Mouse (Mus musculus) ES-E14 (cell line): ENCODE measurements around the gene Sbk2. TPM values are rescaled to one million over a fixed set of nuclear protein-coding genes. Genes with fewer than 3 reads are reported as not detected.
A peak's percentile ranks its signal among the peaks of the same experiment; 100 is the strongest.

Experiments used
- DNase-seq: peaks from one replicate; pipeline ENCODE4 v3.0.0-alpha.2; 2013; ENCODE audit warnings: low read depth, low spot score
- H3K27ac ChIP-seq: 2 replicates; pipeline ENCODE4 v1.5.1; 2012; ENCODE audit warnings: low read depth, mild to moderate bottlenecking, low read length, moderate library complexity, mixed read lengths; ENCODE audit not compliant: poor library complexity, insufficient read depth, severe bottlenecking
- H3K36me3 ChIP-seq: 2 replicates; pipeline ENCODE4 v1.6.1; 2012; ENCODE audit warnings: mild to moderate bottlenecking, low read length, moderate library complexity, mixed read lengths; ENCODE audit not compliant: control insufficient read depth, poor library complexity, insufficient read depth, severe bottlenecking
- H3K4me1 ChIP-seq, 2 experiments: fragments of 150-350 bp in 1 of 2; sonication (generic) in 1 of 2; 2 replicates each; pipeline ENCODE4 v1.6.1; 2012; ENCODE audit warnings: low read length in 2 of 2, mild to moderate bottlenecking in 1 of 2, mixed read lengths in 1 of 2; ENCODE audit not compliant: control insufficient read depth in 2 of 2, insufficient read depth in 2 of 2, poor library complexity in 1 of 2
- H3K4me3 ChIP-seq, 2 experiments: fragments of 150-350 bp in 1 of 2; sonication (generic) in 1 of 2; 2 replicates each; pipeline ENCODE4 v1.5.1; 2012; ENCODE audit warnings: low read length in 2 of 2, low read depth in 1 of 2, mild to moderate bottlenecking in 1 of 2, mixed read lengths in 1 of 2; ENCODE audit not compliant: insufficient read depth in 1 of 2, poor library complexity in 1 of 2, severe bottlenecking in 1 of 2
- H3K9ac ChIP-seq: 2 replicates; pipeline ENCODE4 v1.6.1; 2012; ENCODE audit warnings: low read depth, mild to moderate bottlenecking, low read length, mixed read lengths; ENCODE audit not compliant: poor library complexity, insufficient read depth, severe bottlenecking
- H3K9me3 ChIP-seq: fragments of 150-350 bp; sonication (generic); 2 replicates; pipeline ENCODE4 v1.6.1; 2012; ENCODE audit warnings: low read depth, mild to moderate bottlenecking, low read length; ENCODE audit not compliant: control insufficient read depth, insufficient read depth
- CHD2 ChIP-seq: IDR thresholded peaks from 2 replicates; pipeline ENCODE4 v1.6.1; 2014; ENCODE audit warnings: mild to moderate bottlenecking, low read depth, low read length, inconsistent platforms
- HCFC1 ChIP-seq: IDR thresholded peaks from 2 replicates; pipeline ENCODE4 v1.6.1; 2012; ENCODE audit warnings: low read length, inconsistent platforms, borderline replicate concordance; ENCODE audit not compliant: insufficient read depth
- MAFK ChIP-seq: IDR thresholded peaks from 2 replicates; pipeline ENCODE4 v1.6.1; 2014; ENCODE audit warnings: mild to moderate bottlenecking, low read depth, low read length, inconsistent platforms; ENCODE audit not compliant: insufficient read depth
- ZC3H11A ChIP-seq: IDR thresholded peaks from 2 replicates; pipeline ENCODE4 v1.6.1; 2012; ENCODE audit warnings: low read depth, mild to moderate bottlenecking, inconsistent platforms, low read length, borderline replicate concordance
- ZNF384 ChIP-seq: IDR thresholded peaks from 2 replicates; pipeline ENCODE4 v1.6.1; 2012; ENCODE audit warnings: low read depth, low read length, inconsistent platforms
- in situ Hi-C, 2 experiments: fragments of 600-800 bp; cut with MboI; formaldehyde crosslinking; loops; one replicate each; pipeline ENCODE4 v1.15.1; 2025; ENCODE audit warnings: low sequenced_read_pairs in 2 of 2, inconsistent platforms in 1 of 2; ENCODE audit not compliant: unreplicated experiment in 2 of 2
- total RNA-seq: library from RNA; depleted of rRNA; stranded (reverse); fragments of 300-350 nt; gene quantifications from 2 replicates; pipeline ENCODE4 v1.2.3, GENCODE M21; 2012

The Sbk2 gene
- total RNA-seq, 1 experiment: 0.22 TPM

DNA sequence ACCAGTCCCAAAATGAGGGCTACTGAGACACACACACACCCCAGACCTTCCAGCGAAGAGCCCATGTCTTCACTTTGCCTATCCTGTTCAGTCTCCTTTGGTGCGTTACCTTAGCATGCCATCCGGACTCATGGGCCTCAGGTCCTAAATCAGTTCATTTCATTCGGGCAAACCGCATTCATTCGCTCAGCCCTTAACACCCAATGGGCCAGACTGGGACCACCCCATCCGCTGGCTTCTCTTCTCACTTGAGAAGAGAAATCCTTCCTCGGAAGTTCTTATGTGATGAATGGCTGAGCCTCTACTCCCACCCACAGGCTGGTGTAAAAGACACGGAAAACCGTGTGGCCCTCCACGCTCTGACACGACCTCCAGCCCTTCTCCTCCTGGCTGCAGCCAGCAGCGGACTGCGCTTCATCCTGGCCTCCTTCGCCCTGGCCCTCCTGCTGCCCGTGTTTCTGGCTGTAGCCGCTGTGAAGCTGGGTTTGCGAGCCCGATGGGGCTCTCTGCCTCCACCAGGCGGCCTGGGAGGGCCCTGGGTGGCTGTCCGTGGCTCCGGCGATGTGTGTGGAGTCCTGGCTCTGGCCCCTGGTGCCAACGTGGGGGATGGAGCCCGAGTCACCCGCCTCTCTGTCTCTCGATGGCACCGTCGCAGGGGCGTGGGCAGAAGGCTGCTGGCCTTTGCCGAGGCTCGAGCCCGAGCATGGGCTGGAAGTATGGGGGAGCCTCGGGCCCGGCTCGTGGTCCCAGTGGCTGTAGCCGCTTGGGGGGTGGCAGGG, 40.4 kb downstream of the Sbk2 start:
- no peak overlapping the region for H3K27ac ChIP-seq
- no peaks in the 10 kb centered on the region for H3K9me3 ChIP-seq
- peaks cover 5% of the 10 kb centered on the region; the same call in 1 of the 2 replicates for H3K36me3 ChIP-seq
- peak overlapping the region; percentile 28 for H3K9ac ChIP-seq
- no peak for DNase-seq
- H3K4me1 ChIP-seq: peaks cover 4 to 42% of the 10 kb centered on the region in 2 experiments; a peak in 3 of 4 replicates
- in situ Hi-C loops: no loop called here
- peak overlapping the region; percentile 38 to 54; a peak in 3 of 4 replicates for H3K4me3 ChIP-seq
- TF ChIP-seq HCFC1 (no peak), CHD2 (no peak), MAFK (no peak), ZC3H11A (no peak)

- in situ Hi-C loops: no loop called here
- Histone ChIP-seq H3K9me3 (no peaks in the 10 kb centered on the region), H3K4me3 (peak overlapping the region; percentile 38 to 54; a peak in 3 of 4 replicates), H3K27ac (no peak overlapping the region; the same call in 1 of the 2 replicates), H3K4me1 (peaks cover 4 to 45% of the 10 kb centered on the region in 2 experiments; a peak in 3 of 4 replicates), H3K9ac (peak overlapping the region; percentile 28; the same call in 1 of the 2 replicates), H3K36me3 (peaks cover 8% of the 10 kb centered on the region; the same call in 1 of the 2 replicates)
- DNase-seq: peak; percentile 86
- TF ChIP-seq MAFK (no peak), HCFC1 (no peak), CHD2 (no peak)
These were observed 41.2 kb downstream of the Sbk2 start for GRCm38 (mm10) chr7:4922931-4923565.

DNA sequence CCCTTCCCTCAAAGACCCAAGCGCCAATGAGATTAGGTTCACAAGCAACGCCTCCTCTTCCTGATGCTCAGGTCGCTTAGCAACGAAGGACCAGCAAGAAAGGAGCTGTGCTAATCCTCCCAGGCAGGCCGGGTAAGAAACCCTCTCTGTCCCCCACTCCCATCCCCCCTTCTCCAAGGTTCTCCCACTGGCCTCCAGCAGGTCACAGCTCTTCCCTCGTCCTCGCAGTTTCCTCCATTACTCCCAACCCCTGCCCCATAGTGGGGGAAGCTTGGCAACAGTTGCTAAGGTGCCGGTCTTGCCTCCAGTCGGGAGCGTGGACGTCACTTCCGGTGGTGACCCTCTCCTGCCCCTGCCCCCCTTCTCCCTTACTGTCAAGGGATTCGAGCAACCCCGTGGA, 41.7 kb downstream of the Sbk2 start:
- Histone ChIP-seq H3K36me3 (peaks cover 8% of the 10 kb centered on the region; the same call in 1 of the 2 replicates), H3K9ac (no peak overlapping the region), H3K4me1 (peaks cover 4 to 45% of the 10 kb centered on the region in 2 experiments; a peak in 3 of 4 replicates), H3K9me3 (no peaks in the 10 kb centered on the region), H3K27ac (no peak overlapping the region), H3K4me3 (peak overlapping the region; percentile 32 to 54; a peak in 3 of 4 replicates)
- no peak for DNase-seq
- TF ChIP-seq CHD2: no peak
- no peak for TF ChIP-seq ZC3H11A
- no peak for TF ChIP-seq MAFK
- no peak for TF ChIP-seq HCFC1
- no peak for TF ChIP-seq ZNF384
- in situ Hi-C loops: no loop called here

- Histone ChIP-seq H3K9me3 (no peaks in the 10 kb centered on the region), H3K4me1 (peaks cover 4 to 45% of the 10 kb centered on the region in 2 experiments; a peak in 3 of 4 replicates), H3K36me3 (peaks cover 8% of the 10 kb centered on the region; the same call in 1 of the 2 replicates), H3K27ac (no peak within 1 kb of the TSS), H3K9ac (no peak within 1 kb of the TSS), H3K4me3 (peak within 1 kb of the TSS; percentile 32 to 54; a peak in 3 of 4 replicates)
- in situ Hi-C loops: no loop called here
- TF ChIP-seq CHD2 (no peak), MAFK (no peak), ZC3H11A (no peak), HCFC1 (no peak), ZNF384 (no peak)
- no peak for DNase-seq
These were observed 42.3 kb downstream of the Sbk2 start, which contains the start of gene Nat14 for GRCm38 (mm10) chr7:4921824-4922482. TSS of gene Nat14 (plus strand) at chr7:4922028.
